Mouse (Mus musculus): ENCODE data around the gene Psmd1. TPM values are rescaled to one million over a fixed set of nuclear protein-coding genes. Genes with fewer than 3 reads are reported as not detected.

Gene Psmd1
- polyA plus RNA-seq, 1 experiment from 2014 or later, result 68.1 TPM

DNA sequence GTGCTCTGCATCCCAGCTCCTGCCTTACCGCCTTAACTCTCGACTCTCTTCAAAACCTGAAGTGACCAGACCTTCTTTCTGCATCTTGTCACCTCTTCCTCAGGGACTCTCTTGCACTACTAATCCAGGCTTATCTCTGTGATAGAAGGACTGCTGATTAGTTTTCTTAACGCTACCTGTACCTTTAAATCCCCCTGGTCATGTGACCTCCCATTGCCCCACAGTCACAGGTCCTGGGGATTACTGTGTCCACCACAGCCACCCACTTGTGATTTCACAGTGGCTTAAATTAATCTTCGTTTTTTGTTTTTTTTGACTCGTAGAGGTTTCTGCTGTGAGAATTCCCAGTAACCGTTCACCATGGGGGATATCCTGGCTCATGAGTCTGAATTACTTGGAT, 92.4 kb downstream of the Psmd1 start:
- H3K4me1 ChIP-seq (ENCODE audit: insufficient read depth), result peaks cover 15% of the 10 kb centered on the region
- 0 out of 2 replicates have a peak overlapping the region, but pooled peaks have one; percentile 98 for H3K4me2 ChIP-seq (ENCODE audit: low read depth, low read length)
- no peaks in the 10 kb centered on the region for H3K36me3 ChIP-seq (replicated peaks; ENCODE audit: insufficient read depth, low read length)
- 84% methylated on average over 6 of the region's 6 CpGs for WGBS (ENCODE audit: insufficient replicate concordance)
- H3K27ac ChIP-seq (ENCODE audit: low read depth), result no peak overlapping the region
- H3K27me3 ChIP-seq (ENCODE audit: insufficient read depth, low read length), result no peaks in the 10 kb centered on the region
- no peaks in the 10 kb centered on the region for H3K9me3 ChIP-seq (ENCODE audit: low read length)
- no peak overlapping the region for H3K9ac ChIP-seq (replicated peaks)
- ATAC-seq, result no peak
- TF ChIP-seq EP300 (IDR thresholded peaks at IDR 0.05; ENCODE audit: low read depth) (no peak), CTCF (IDR thresholded peaks at IDR 0.05; ENCODE audit: low read depth) (no peak)
- DNase-seq, result no peak
- H3K4me3 ChIP-seq (ENCODE audit: low read depth, low read length), result no peak overlapping the region

GRCm38 (mm10) chr1:86160059-86160458, 95.9 kb downstream of the Psmd1 start:
- whole genome bisulfite sequencing (ENCODE audit: insufficient replicate concordance), result 66% methylated on average over 6 of the region's 6 CpGs
- no peak overlapping the region for H3K9ac ChIP-seq (replicated peaks)
- no peaks in the 10 kb centered on the region for H3K9me3 ChIP-seq (ENCODE audit: low read length)
- H3K36me3 ChIP-seq (replicated peaks; ENCODE audit: insufficient read depth, low read length), result peaks cover 12% of the 10 kb centered on the region
- DNase-seq (no peak), ATAC-seq (peak; percentile 53)
- H3K4me3 ChIP-seq (ENCODE audit: low read depth, low read length), result no peak overlapping the region
- peak overlapping the region; percentile 76 for H3K27ac ChIP-seq (ENCODE audit: low read depth)
- TF ChIP-seq EP300 (IDR thresholded peaks at IDR 0.05; ENCODE audit: low read depth), result peak; percentile 81
- no peak for TF ChIP-seq CTCF (IDR thresholded peaks at IDR 0.05; ENCODE audit: low read depth)
- H3K4me1 ChIP-seq (ENCODE audit: insufficient read depth), result peaks cover 12% of the 10 kb centered on the region; the same call in 1 of the 2 replicates
- peak overlapping the region; percentile 54 for H3K4me2 ChIP-seq (ENCODE audit: low read depth, low read length)
- H3K27me3 ChIP-seq (ENCODE audit: insufficient read depth, low read length), result no peaks in the 10 kb centered on the region

DNA sequence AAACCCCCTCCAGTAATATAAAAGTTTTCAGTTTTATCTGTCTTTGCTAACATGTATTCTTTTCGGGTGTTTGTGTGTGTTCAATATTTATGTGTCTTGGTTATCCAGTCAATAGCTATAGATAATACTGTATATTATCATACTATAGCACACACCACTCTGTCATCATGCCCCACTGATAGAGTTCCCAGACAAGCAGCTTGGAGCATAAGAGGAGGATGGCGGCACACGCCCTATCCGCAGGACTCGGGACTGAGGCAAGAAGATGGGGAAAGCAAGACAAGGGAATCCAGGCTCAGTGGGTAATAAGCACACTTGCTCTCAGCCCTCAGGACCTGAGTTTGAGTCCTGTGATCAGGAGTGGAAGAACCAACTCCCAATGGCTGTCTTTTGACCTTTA, 96.3 kb downstream of the Psmd1 start:
- DNase-seq (peak; percentile 36), ATAC-seq (peak; percentile 89)
- H3K4me2 ChIP-seq (ENCODE audit: low read depth, low read length), result peak overlapping the region; percentile 54
- no peak overlapping the region for H3K4me3 ChIP-seq (ENCODE audit: low read depth, low read length)
- TF ChIP-seq EP300 (IDR thresholded peaks at IDR 0.05; ENCODE audit: low read depth) (0 out of 2 replicates have a peak, but pooled peaks have one; percentile 46), CTCF (IDR thresholded peaks at IDR 0.05; ENCODE audit: low read depth) (no peak)
- H3K9me3 ChIP-seq (ENCODE audit: low read length), result no peaks in the 10 kb centered on the region
- WGBS (ENCODE audit: insufficient replicate concordance), result 77% methylated on average over 5 of the region's 5 CpGs
- peak overlapping the region; percentile 76 for H3K27ac ChIP-seq (ENCODE audit: low read depth)
- H3K9ac ChIP-seq (replicated peaks), result no peak overlapping the region
- peaks cover 10% of the 10 kb centered on the region; the same call in 1 of the 2 replicates for H3K4me1 ChIP-seq (ENCODE audit: insufficient read depth)
- no peaks in the 10 kb centered on the region for H3K27me3 ChIP-seq (ENCODE audit: insufficient read depth, low read length)
- peaks cover 12% of the 10 kb centered on the region for H3K36me3 ChIP-seq (replicated peaks; ENCODE audit: insufficient read depth, low read length)

GRCm38 (mm10) chr1:86161061-86161460, 96.9 kb downstream of the Psmd1 start:
- ATAC-seq, result peak; percentile 89
- 57% methylated on average over 5 of the region's 5 CpGs for WGBS (ENCODE audit: insufficient replicate concordance)
- Histone ChIP-seq H3K27me3 (ENCODE audit: insufficient read depth, low read length) (no peaks in the 10 kb centered on the region), H3K4me3 (ENCODE audit: low read depth, low read length) (no peak overlapping the region), H3K9ac (replicated peaks) (no peak overlapping the region), H3K36me3 (replicated peaks; ENCODE audit: insufficient read depth, low read length) (peaks cover 12% of the 10 kb centered on the region), H3K27ac (ENCODE audit: low read depth) (peak overlapping the region; percentile 76), H3K9me3 (ENCODE audit: low read length) (no peaks in the 10 kb centered on the region), H3K4me2 (ENCODE audit: low read depth, low read length) (peak overlapping the region; percentile 54), H3K4me1 (ENCODE audit: insufficient read depth) (peaks cover 10% of the 10 kb centered on the region; the same call in 1 of the 2 replicates)
- DNase-seq, result peak; percentile 50
- no peak for TF ChIP-seq CTCF (IDR thresholded peaks at IDR 0.05; ENCODE audit: low read depth)
- TF ChIP-seq EP300 (IDR thresholded peaks at IDR 0.05; ENCODE audit: low read depth), result peak; percentile 95

DNA sequence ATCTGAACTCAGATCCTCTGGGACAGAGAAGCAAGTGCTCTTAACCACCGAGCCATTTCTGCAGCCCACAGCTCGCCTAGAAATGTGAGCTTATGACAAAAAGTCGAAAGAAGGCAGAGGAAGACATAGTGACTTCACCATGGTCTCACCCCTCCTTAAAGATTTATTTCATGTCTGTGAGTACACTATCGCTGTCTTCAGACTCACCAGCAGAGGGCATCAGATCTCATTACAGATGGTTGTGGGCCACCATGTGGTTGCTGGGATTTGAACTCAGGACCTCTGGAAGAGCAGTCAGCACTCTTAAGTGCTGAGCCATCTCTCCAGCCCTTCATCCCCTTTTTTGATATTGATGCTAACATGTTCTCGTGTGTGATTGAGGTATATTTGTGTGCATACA, 110.4 kb downstream of the Psmd1 start:
- TF ChIP-seq EP300 (IDR thresholded peaks at IDR 0.05; ENCODE audit: low read depth) (no peak), CTCF (IDR thresholded peaks at IDR 0.05; ENCODE audit: low read depth) (peak; percentile 56)
- H3K27ac ChIP-seq (ENCODE audit: low read depth), result no peak overlapping the region
- H3K4me1 ChIP-seq (ENCODE audit: insufficient read depth), result peaks cover 4% of the 10 kb centered on the region
- 83% methylated on average over 5 of the region's 5 CpGs for WGBS (ENCODE audit: insufficient replicate concordance)
- no peak overlapping the region for H3K9ac ChIP-seq (replicated peaks)
- no peak overlapping the region for H3K4me2 ChIP-seq (ENCODE audit: low read depth, low read length)
- H3K36me3 ChIP-seq (replicated peaks; ENCODE audit: insufficient read depth, low read length), result 0 out of 2 replicates have a peak, but pooled peaks cover 4% of the 10 kb centered on the region
- no peak for DNase-seq
- H3K4me3 ChIP-seq (ENCODE audit: low read depth, low read length), result no peak overlapping the region
- no peaks in the 10 kb centered on the region for H3K9me3 ChIP-seq (ENCODE audit: low read length)
- H3K27me3 ChIP-seq (ENCODE audit: insufficient read depth, low read length), result no peaks in the 10 kb centered on the region
- ATAC-seq, result no peak

DNA sequence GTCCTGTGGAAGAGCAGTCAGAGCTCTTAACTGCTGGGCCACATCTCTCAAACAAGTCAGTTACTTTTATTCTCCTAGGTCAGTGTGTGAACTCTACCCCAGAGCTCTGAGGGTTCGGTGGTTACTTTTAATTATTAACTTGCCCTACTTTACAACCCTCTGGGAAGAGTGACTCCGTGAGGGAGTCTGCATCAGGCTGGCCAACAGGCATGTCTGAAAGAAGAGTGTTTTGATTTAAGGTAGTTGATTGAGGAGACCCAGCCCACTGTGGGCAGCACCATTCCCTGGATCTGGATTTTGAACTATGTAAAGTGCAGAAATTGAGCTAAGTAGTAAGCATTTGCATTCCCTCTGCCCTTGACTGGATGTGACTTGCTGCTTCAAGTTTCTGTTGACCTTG, 111.9 kb downstream of the Psmd1 start:
- Histone ChIP-seq H3K27ac (ENCODE audit: low read depth) (peak overlapping the region; percentile 84), H3K4me2 (ENCODE audit: low read depth, low read length) (peak overlapping the region; percentile 13; the same call in 1 of the 2 replicates), H3K9me3 (ENCODE audit: low read length) (no peaks in the 10 kb centered on the region), H3K9ac (replicated peaks) (no peak overlapping the region), H3K4me1 (ENCODE audit: insufficient read depth) (peaks cover 4% of the 10 kb centered on the region), H3K36me3 (replicated peaks; ENCODE audit: insufficient read depth, low read length) (0 out of 2 replicates have a peak, but pooled peaks cover 4% of the 10 kb centered on the region), H3K27me3 (ENCODE audit: insufficient read depth, low read length) (no peaks in the 10 kb centered on the region), H3K4me3 (ENCODE audit: low read depth, low read length) (no peak overlapping the region)
- TF ChIP-seq EP300 (IDR thresholded peaks at IDR 0.05; ENCODE audit: low read depth) (no peak), CTCF (IDR thresholded peaks at IDR 0.05; ENCODE audit: low read depth) (no peak)
- 61% methylated on average over 2 of the region's 2 CpGs for WGBS (ENCODE audit: insufficient replicate concordance)
- no peak for DNase-seq
- peak; percentile 88 for ATAC-seq
